Mouse (Mus musculus) right cerebral cortex, adult 18-20 months (tissue): ENCODE results near the gene Baz1a.

Source experiments
- DNase-seq: peaks from one replicate; pipeline ENCODE4 v3.0.0; 2022; ENCODE audit warnings: mixed read lengths

The Baz1a gene

GRCm38 (mm10) chr12:55013626-55014398 is at the start of gene Baz1a:
Gene Baz1a (minus strand): TSS chr12:55014348.
- no peak for DNase-seq

- DNase-seq, result no peak
These were observed 48.0 kb upstream of the Baz1a start for GRCm38 (mm10) chr12:55062141-55062540.

DNA sequence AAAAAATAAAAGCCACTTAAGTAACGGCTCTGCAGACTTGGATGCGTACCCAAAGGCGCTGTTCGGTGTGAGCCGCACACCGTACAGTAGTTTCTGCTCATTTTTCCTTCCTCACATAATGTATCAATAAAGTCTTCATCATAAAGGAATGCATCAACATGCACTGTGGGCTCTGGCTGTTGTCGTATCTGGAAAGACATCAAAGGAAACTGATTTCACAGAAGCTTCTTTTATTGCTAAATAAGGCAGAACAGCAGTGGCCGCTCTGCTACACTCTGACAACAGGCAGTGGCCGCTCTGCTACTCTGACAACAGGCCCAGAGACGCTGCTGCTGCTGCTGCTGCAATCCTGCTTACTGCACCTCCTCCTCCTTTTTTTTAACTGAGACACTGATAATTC is 46.9 kb upstream of the Baz1a start:
- no peak for DNase-seq

DNA sequence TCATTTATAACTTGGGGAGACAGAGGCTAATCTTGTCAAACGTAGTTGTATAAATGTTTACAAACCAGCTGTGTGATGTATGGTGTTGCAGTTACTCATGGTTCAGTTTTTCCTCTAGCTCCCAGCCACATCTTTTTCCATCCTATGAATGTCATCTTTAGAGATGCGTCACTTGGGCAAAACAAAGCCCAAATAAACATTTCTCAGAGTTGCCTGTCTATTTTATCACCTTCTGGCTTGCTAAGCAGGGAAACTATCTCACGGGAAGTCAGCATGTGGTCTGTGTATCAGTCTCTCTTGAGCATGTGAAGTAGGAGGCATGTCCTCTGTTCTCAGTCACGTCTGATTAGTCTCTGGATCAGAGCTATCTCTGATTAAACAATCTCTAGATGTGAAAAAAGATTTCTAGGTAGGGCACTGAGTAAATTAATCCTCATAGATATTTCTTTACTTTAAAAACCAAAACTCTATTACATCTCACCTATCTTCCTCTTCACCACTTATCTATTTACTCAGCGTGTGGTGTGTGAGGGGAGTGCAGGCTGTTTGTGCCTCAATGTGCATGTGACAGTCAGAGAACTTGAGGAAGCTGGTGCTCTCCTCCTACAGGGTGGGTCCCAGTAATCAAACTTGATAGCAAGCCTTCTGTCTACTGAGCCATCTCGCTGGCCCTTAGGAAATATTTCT is 46.2 kb upstream of the Baz1a start:
- DNase-seq, result no peak

DNA sequence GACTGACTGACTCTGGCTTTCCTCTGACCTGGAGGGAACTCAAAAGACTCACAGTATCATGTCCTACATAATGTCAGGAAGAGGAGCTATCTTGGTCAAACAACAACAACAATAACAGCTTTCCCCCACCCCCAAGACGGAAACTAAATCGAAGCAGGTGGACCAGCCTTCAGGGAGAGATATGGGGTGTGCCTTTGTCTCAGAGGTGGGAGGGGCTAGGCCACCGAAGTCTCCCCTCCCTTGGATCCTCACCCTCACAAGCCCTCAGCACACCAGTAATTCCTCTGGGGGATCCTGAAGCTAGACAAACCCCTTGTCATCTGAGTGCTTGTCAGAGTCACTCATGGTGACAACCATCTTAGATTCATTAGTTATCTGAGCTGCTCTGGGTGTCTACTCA is 45.7 kb upstream of the Baz1a start:
- DNase-seq, result no peak

GRCm38 (mm10) chr12:55058865-55059615 is 44.9 kb upstream of the Baz1a start:
- DNase-seq, result no peak

- DNase-seq, result no peak
These were observed 42.6 kb upstream of the Baz1a start for GRCm38 (mm10) chr12:55056703-55057102.

DNA sequence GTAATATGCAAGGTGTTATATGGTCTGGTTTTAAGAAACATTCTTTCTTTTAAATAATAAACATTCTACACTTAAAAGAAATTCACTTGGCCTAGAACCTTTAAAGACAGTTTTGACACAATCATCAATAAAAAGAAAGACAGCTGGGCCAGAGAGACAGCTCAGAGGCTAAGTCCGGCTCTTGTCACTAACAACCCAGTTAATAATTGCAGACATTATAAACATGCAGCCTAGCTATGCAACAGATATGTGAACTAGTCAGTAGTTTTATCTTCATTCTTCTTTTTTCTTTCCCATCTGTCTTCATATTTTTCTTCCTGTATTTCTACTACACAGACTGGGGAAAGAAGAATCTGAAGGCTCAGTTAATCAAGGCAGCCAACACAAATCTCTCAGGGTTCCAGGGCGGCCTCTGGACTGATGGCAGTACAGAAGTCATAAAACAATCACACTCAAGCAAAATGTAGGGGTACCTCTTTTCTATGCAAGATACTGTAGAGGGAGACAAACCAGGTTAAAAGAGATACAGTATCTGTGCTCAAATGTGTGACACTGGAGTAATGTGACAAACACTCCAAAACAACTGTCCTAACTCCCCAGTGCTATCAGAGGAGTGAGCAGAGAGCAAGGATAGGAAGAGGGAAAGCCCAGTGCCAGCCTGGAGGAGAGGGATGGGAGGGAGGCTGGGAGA is 40.5 kb upstream of the Baz1a start:
- no peak for DNase-seq

GRCm38 (mm10) chr12:55053267-55053666 is 39.1 kb upstream of the Baz1a start:
- DNase-seq, result no peak

DNA sequence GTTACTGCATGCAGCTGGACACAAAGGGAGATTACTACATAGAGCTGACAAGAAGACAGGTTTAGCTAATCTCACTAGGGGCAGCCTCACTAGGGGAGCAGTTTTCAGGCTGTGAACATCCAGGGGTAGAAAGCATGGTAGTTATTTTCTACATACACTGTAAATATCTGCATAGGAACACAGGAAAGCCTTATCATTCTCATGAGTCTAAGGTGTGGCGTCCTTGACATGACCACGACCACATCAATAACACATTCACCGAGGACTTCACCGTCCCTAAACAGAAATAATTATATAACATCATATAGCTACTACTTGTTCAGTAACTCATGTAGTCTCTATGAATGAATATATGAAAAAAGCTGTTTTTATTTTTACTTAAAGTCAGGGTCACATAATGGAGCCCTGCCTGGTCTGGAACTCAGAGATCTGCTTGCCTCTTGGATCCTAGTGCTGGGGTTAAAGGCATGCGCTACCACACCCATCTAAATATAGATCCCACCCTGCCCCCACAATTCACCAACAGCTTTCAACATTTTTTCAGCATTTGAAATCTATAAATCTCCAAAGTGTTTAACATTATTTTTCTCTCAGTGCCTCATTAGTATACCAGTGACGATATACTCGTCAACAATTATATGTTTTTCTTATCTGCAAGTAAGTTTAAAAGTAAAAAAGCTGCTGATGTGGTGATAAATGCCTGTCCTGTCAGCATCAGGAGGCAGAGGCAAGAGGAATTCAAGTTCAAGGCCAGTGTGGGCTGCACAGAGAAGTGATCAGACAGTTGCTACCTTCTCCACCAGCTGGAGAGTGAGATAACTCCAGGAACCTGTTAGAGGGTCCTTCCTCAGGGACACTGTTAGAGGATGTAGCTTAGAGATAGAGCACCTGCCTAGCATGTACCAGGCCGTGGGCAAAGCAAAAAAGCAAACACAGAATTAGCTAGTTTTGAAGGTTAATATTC is 37.3 kb upstream of the Baz1a start:
- no peak for DNase-seq

- no peak for DNase-seq
These were observed 35.7 kb upstream of the Baz1a start for GRCm38 (mm10) chr12:55049731-55050353.

DNA sequence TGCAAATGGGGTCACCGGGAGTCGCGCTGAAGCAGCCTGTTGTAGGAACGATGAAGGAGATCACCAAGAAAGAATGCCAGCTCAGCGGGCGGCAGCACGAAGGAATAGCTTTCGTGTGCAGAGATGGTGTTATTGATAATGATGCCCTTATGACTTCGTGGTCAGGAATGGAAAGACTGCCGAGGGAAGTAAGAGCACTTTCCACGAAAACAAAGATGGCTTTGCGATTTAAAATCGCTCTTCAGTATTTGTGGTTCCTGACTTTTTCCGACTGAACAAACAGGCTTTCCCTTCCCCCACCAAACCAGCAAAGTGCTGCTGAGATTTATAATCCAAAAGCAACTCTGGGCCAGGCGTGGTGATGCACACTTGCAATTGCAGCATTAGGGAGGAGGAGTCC is 26.9 kb upstream of the Baz1a start:
- DNase-seq, result no peak

GRCm38 (mm10) chr12:55027088-55027487 is 12.9 kb upstream of the Baz1a start:
- DNase-seq, result no peak

GRCm38 (mm10) chr12:55023284-55023683 is 9.1 kb upstream of the Baz1a start:
- DNase-seq, result no peak

- no peak for DNase-seq
These were observed 5.3 kb upstream of the Baz1a start for GRCm38 (mm10) chr12:55019421-55019877.

DNA sequence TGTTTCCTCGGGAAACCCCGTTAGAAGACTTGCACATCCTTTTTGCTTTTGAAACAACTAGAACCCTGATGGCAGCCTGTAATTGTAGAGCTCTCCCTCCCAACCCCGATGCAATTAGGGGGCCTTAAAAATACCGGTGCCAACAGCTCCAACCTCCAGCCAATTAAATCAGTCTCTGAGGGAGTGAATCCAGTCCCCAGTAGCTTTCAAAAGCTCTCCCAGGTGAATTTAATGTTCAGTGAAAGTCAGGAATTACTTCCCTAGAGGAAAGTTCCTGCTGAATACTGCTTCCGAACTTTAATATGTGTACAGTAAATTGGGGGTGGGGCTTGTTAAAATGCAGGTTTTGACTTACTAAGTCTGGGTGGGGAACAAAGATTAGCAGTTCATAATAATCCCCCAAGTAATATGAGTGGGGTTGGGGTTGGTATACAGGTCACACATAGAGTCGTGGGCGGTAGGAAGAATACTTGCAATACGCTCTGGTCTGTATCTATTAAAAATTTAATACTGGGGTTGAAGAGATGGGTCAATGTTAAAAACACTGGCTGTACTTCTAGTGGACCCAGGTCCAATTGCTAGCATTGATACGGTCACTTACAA is 3.1 kb upstream of the Baz1a start:
- DNase-seq, result no peak

- DNase-seq, result no peak
These were observed 2.4 kb upstream of the Baz1a start for GRCm38 (mm10) chr12:55016339-55017118.

GRCm38 (mm10) chr12:55015428-55015827 is 1.3 kb upstream of the Baz1a start:
- DNase-seq, result no peak

DNA sequence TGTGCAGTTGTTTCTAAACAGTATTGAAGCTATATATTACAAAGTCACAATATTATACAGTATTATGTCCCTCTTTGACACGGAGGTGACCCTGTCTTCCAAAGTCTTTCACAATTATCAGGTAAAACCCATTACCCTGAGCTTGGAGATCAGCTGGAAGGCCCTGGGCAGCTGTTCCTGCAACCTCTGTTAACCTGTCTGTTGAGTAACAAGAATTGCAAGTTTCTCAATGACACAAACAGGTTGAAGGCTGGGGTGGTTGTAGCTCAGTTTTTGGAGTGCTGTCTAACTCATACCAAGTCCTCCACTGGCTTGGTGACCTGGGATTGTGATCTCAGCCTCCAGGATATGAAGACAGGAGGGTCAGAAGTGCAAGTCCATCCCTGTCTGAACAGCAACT is 1.1 kb downstream of the Baz1a start:
- DNase-seq, result no peak
